Mouse (Mus musculus): Measurements from ENCODE around the gene Lap3. TPM values are rescaled to one million over a fixed set of nuclear protein-coding genes. Genes with fewer than 3 reads are reported as not detected.
A peak's percentile ranks its signal among the peaks of the same experiment; 100 is the strongest.

Gene Lap3
- polyA plus RNA-seq, 1 experiment, result 14.9 TPM

GRCm38 (mm10) chr5:45453451-45453850 lies 39.7 kb upstream of the Lap3 start, which contains the start of gene Clrn2:
Gene Clrn2 (plus strand): TSS chr5:45453751.
- Histone ChIP-seq H3K4me3 (ENCODE audit: control insufficient read depth, insufficient read depth, low read length) (no peak within 1 kb of the TSS), H3K27ac (ENCODE audit: control insufficient read depth, insufficient read depth, low read length) (no peak within 1 kb of the TSS), H3K36me3 (ENCODE audit: control insufficient read depth, insufficient read depth, low read length) (no peaks in the 10 kb centered on the region), H3K4me1 (replicated peaks; ENCODE audit: control insufficient read depth, insufficient read depth, low read length) (peaks cover 9% of the 10 kb centered on the region), H3K27me3 (ENCODE audit: control insufficient read depth, insufficient read depth, low read length) (no peaks in the 10 kb centered on the region)
- 78% methylated on average over 6 of the region's 6 CpGs for WGBS
- no peak for TF ChIP-seq CTCF (IDR thresholded peaks at IDR 0.05; ENCODE audit: borderline replicate concordance, control insufficient read depth, extremely low read depth, insufficient read depth, low read length, poor library complexity)
- TF ChIP-seq POLR2A (IDR thresholded peaks at IDR 0.05; ENCODE audit: control insufficient read depth, extremely low read depth, insufficient read depth, low read length, poor library complexity), result no peak
- no peak for DNase-seq

GRCm38 (mm10) chr5:45454456-45454855 lies 38.7 kb upstream of the Lap3 start:
- peaks cover 2% of the 10 kb centered on the region; the same call in 1 of the 2 replicates for H3K4me1 ChIP-seq (replicated peaks; ENCODE audit: control insufficient read depth, insufficient read depth, low read length)
- WGBS, result 54% methylated on average over 9 of the region's 9 CpGs
- no peaks in the 10 kb centered on the region for H3K36me3 ChIP-seq (ENCODE audit: control insufficient read depth, insufficient read depth, low read length)
- H3K27me3 ChIP-seq (ENCODE audit: control insufficient read depth, insufficient read depth, low read length), result no peaks in the 10 kb centered on the region
- H3K4me3 ChIP-seq (ENCODE audit: control insufficient read depth, insufficient read depth, low read length), result no peak overlapping the region
- TF ChIP-seq CTCF (IDR thresholded peaks at IDR 0.05; ENCODE audit: borderline replicate concordance, control insufficient read depth, extremely low read depth, insufficient read depth, low read length, poor library complexity) (no peak), POLR2A (IDR thresholded peaks at IDR 0.05; ENCODE audit: control insufficient read depth, extremely low read depth, insufficient read depth, low read length, poor library complexity) (no peak)
- H3K27ac ChIP-seq (ENCODE audit: control insufficient read depth, insufficient read depth, low read length), result no peak overlapping the region
- DNase-seq, result no peak

DNA sequence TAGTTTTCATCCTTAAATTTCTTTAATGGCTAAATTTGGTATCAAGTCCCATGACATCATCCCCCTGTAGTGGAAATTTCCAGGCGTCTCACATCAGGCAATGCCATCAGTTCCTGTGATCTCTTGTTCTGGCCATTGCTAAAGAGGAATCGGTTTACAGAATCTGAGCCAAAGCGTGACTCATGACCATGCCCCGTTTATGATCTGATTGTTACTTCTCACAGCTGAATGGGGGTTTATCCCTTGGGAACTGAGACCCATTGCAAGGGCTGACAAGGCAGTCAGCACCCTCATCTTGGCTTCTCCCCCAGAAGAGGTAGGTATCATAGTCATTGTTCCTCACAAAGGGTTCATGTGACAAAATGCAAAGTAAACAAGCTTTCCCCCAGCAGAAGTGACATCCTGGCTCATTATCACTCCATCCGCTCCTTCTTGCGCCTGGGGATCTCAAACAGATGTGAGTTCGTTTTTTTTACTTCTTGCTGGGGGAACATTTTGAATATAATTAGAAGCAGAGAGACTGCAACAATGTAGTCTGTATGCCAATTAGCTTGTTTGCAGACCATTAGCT lies 20.2 kb upstream of the Lap3 start:
- Histone ChIP-seq H3K4me3 (ENCODE audit: control insufficient read depth, insufficient read depth, low read length) (no peak overlapping the region), H3K27ac (ENCODE audit: control insufficient read depth, insufficient read depth, low read length) (no peak overlapping the region), H3K4me1 (replicated peaks; ENCODE audit: control insufficient read depth, insufficient read depth, low read length) (no peaks in the 10 kb centered on the region), H3K36me3 (ENCODE audit: control insufficient read depth, insufficient read depth, low read length) (no peaks in the 10 kb centered on the region), H3K27me3 (ENCODE audit: control insufficient read depth, insufficient read depth, low read length) (no peaks in the 10 kb centered on the region)
- DNase-seq, result no peak
- 32% methylated on average over 7 of the region's 7 CpGs for WGBS
- no peak for TF ChIP-seq CTCF (IDR thresholded peaks at IDR 0.05; ENCODE audit: borderline replicate concordance, control insufficient read depth, extremely low read depth, insufficient read depth, low read length, poor library complexity)

DNA sequence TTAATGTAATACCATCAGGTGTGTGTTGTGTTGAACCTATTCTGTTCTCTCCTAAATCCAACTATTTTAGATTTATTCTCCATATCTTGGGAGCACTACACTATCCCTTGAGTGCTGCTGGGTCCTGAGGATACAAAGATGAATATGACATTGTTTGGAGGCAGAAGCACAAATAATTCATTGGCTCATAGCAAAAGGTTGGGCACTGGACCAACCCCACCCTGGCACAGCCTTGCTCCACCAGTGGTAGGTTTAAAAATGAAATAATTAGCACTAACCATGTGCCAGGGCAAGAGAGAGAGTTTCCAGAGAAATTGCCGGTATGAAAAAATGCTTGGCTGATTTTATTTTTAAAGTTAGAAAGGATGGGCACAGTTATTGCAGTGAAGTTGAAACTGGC lies 19.7 kb upstream of the Lap3 start:
- H3K4me3 ChIP-seq (ENCODE audit: control insufficient read depth, insufficient read depth, low read length), result no peak overlapping the region
- no peak for TF ChIP-seq POLR2A (IDR thresholded peaks at IDR 0.05; ENCODE audit: control insufficient read depth, extremely low read depth, insufficient read depth, low read length, poor library complexity)
- no peak for TF ChIP-seq CTCF (IDR thresholded peaks at IDR 0.05; ENCODE audit: borderline replicate concordance, control insufficient read depth, extremely low read depth, insufficient read depth, low read length, poor library complexity)
- no peaks in the 10 kb centered on the region for H3K36me3 ChIP-seq (ENCODE audit: control insufficient read depth, insufficient read depth, low read length)
- no peak for DNase-seq
- H3K27ac ChIP-seq (ENCODE audit: control insufficient read depth, insufficient read depth, low read length), result no peak overlapping the region
- H3K27me3 ChIP-seq (ENCODE audit: control insufficient read depth, insufficient read depth, low read length), result no peaks in the 10 kb centered on the region
- WGBS, result 81% methylated on average over 1 of the region's 1 CpGs
- no peaks in the 10 kb centered on the region for H3K4me1 ChIP-seq (replicated peaks; ENCODE audit: control insufficient read depth, insufficient read depth, low read length)

- peak; percentile 35 for DNase-seq
- no peaks in the 10 kb centered on the region for H3K27me3 ChIP-seq (ENCODE audit: control insufficient read depth, insufficient read depth, low read length)
- WGBS, result 24% methylated on average over 6 of the region's 6 CpGs
Observed at GRCm38 (mm10) chr5:45474215-45474614, 19.0 kb upstream of the Lap3 start.

GRCm38 (mm10) chr5:45474758-45475157 lies 18.4 kb upstream of the Lap3 start:
- no peaks in the 10 kb centered on the region for H3K4me1 ChIP-seq (replicated peaks; ENCODE audit: control insufficient read depth, insufficient read depth, low read length)
- no peak overlapping the region for H3K4me3 ChIP-seq (ENCODE audit: control insufficient read depth, insufficient read depth, low read length)
- TF ChIP-seq CTCF (IDR thresholded peaks at IDR 0.05; ENCODE audit: borderline replicate concordance, control insufficient read depth, extremely low read depth, insufficient read depth, low read length, poor library complexity) (no peak), POLR2A (IDR thresholded peaks at IDR 0.05; ENCODE audit: control insufficient read depth, extremely low read depth, insufficient read depth, low read length, poor library complexity) (no peak)
- DNase-seq, result no peak
- H3K27ac ChIP-seq (ENCODE audit: control insufficient read depth, insufficient read depth, low read length), result no peak overlapping the region
- H3K36me3 ChIP-seq (ENCODE audit: control insufficient read depth, insufficient read depth, low read length), result no peaks in the 10 kb centered on the region
- 80% methylated on average over 4 of the region's 4 CpGs for WGBS
- H3K27me3 ChIP-seq (ENCODE audit: control insufficient read depth, insufficient read depth, low read length), result no peaks in the 10 kb centered on the region

More at GRCm38 (mm10) chr5:45474215-45474614, 19.0 kb upstream of the Lap3 start:
- Histone ChIP-seq H3K36me3 (ENCODE audit: control insufficient read depth, insufficient read depth, low read length) (no peaks in the 10 kb centered on the region), H3K4me3 (ENCODE audit: control insufficient read depth, insufficient read depth, low read length) (no peak overlapping the region), H3K4me1 (replicated peaks; ENCODE audit: control insufficient read depth, insufficient read depth, low read length) (no peaks in the 10 kb centered on the region), H3K27ac (ENCODE audit: control insufficient read depth, insufficient read depth, low read length) (no peak overlapping the region)
- TF ChIP-seq CTCF (IDR thresholded peaks at IDR 0.05; ENCODE audit: borderline replicate concordance, control insufficient read depth, extremely low read depth, insufficient read depth, low read length, poor library complexity), result no peak
- no peak for TF ChIP-seq POLR2A (IDR thresholded peaks at IDR 0.05; ENCODE audit: control insufficient read depth, extremely low read depth, insufficient read depth, low read length, poor library complexity)

GRCm38 (mm10) chr5:45475771-45476170 lies 17.4 kb upstream of the Lap3 start:
- 94% methylated on average over 5 of the region's 5 CpGs for WGBS
- H3K27ac ChIP-seq (ENCODE audit: control insufficient read depth, insufficient read depth, low read length), result no peak overlapping the region

More at GRCm38 (mm10) chr5:45475771-45476170, 17.4 kb upstream of the Lap3 start:
- no peak for TF ChIP-seq POLR2A (IDR thresholded peaks at IDR 0.05; ENCODE audit: control insufficient read depth, extremely low read depth, insufficient read depth, low read length, poor library complexity)
- no peak for TF ChIP-seq CTCF (IDR thresholded peaks at IDR 0.05; ENCODE audit: borderline replicate concordance, control insufficient read depth, extremely low read depth, insufficient read depth, low read length, poor library complexity)
- no peaks in the 10 kb centered on the region for H3K4me1 ChIP-seq (replicated peaks; ENCODE audit: control insufficient read depth, insufficient read depth, low read length)
- H3K27me3 ChIP-seq (ENCODE audit: control insufficient read depth, insufficient read depth, low read length), result no peaks in the 10 kb centered on the region
- no peak for DNase-seq
- no peaks in the 10 kb centered on the region for H3K36me3 ChIP-seq (ENCODE audit: control insufficient read depth, insufficient read depth, low read length)
- H3K4me3 ChIP-seq (ENCODE audit: control insufficient read depth, insufficient read depth, low read length), result no peak overlapping the region
